Mouse (Mus musculus) brain, embryonic 14.5 days (tissue): ENCODE results near the gene Dhx9.

ENCODE experiments used
- CTCF ChIP-seq: fragments of 200-500 bp; IDR thresholded peaks from 2 replicates; pipeline ENCODE4 v1.5.1; 2012; ENCODE audit warnings: inconsistent platforms, mild to moderate bottlenecking, moderate library complexity, borderline replicate concordance; ENCODE audit not compliant: insufficient read depth, insufficient read length; ENCODE audit errors: extremely low read depth
- POLR2A ChIP-seq: fragments of 200-500 bp; IDR thresholded peaks from 2 replicates; pipeline ENCODE4 v1.6.1; 2012; ENCODE audit warnings: mild to moderate bottlenecking, inconsistent platforms, borderline replicate concordance; ENCODE audit not compliant: poor library complexity, insufficient read depth, insufficient read length, severe bottlenecking; ENCODE audit errors: extremely low read depth

DNA sequence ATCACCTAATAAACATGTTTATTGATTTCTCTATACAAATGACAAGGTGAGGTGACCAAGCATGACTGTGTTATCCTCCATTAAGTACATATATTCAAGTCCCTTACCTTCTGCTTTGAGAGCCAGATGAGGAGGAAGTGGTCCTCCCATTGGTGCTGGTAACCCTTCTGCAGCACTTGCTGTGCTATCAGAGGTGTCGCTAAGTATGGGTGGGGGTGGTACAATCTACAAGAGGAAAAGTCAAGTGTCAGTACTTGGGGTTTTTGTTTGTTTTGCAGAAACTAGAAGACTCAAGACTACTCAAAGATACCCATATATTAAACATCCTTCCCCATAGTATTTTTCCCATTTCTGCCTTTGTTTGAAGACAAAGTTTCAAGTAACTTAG lies 6.4 kb downstream of the Dhx9 start:
- TF ChIP-seq POLR2A (no peak), CTCF (no peak)
